22 mouse cellular contexts compared by ENCODE assay signal in genomic region chr16:32698550-32698949, GRCm38 (mm10). TPM values are rescaled to one million over a fixed set of nuclear protein-coding genes. Genes with fewer than 3 reads are reported as not detected.
DNase-seq lines count a peak whose midpoint lies in the region; ATAC-seq and TF ChIP-seq lines count a peak whose summit lies in the region.
"Had no signal": no experiment of that assay in that cellular context is flagged by ENCODE, and none has a peak within 500 bp of the region (broad histone marks: within the 10 kb centered on the region; RNA-seq: fewer than 3 reads in every experiment).

No protein-coding gene starts in this region.

- no peak for TF ChIP-seq CTCF in intestine, postnatal 0 days (IDR thresholded peaks at IDR 0.05; ENCODE audit: low read depth)
- no peak for TF ChIP-seq CTCF in E14TG2a.4 (conservative IDR thresholded peaks at IDR 0.05; ENCODE audit: low read length)

- WGBS in intestine, embryonic 14.5 days: 41% methylated on average over 7 of the region's 7 CpGs
- 24% methylated on average over 7 of the region's 7 CpGs for WGBS in intestine, postnatal 0 days

- DNase-seq in intestine, embryonic 14.5 days (ENCODE audit: low spot score): peak; percentile 48
- no peak for DNase-seq in cerebellum, adult 18-20 months
- no peak for DNase-seq in right cerebral cortex, postnatal 4 days
- DNase-seq: cerebellum, postnatal 25 days; gastrocnemius, postnatal 25 days; heart, postnatal 36 days; left cerebral cortex, postnatal 4 days; right cerebral cortex, postnatal 25 days had no signal

- H3K4me2 ChIP-seq in intestine, embryonic 14.5 days (ENCODE audit: low read length): no peak overlapping the region
- H3K4me2 ChIP-seq in intestine, postnatal 0 days (replicated peaks; ENCODE audit: low read depth): no peak overlapping the region
- H3K4me2 ChIP-seq: heart, embryonic 12.5 days; midbrain, embryonic 11.5 days had no signal

- ATAC-seq in intestine, embryonic 14.5 days (replicated peaks; ENCODE audit: low FRiP score, low TSS enrichment, low read depth): no peak
- no peak for ATAC-seq in intestine, postnatal 0 days
- peak; percentile 87 for ATAC-seq in granulocyte monocyte progenitor cell, adult 5-6 weeks (replicated peaks; ENCODE audit: poor library complexity, severe bottlenecking)
- ATAC-seq: forebrain, embryonic 14.5 days; hindbrain, postnatal 0 days; Patski had no signal

- H3K9me3 ChIP-seq in intestine, embryonic 14.5 days (ENCODE audit: control insufficient read depth, low read length): no peaks in the 10 kb centered on the region
- no peaks in the 10 kb centered on the region for H3K9me3 ChIP-seq in intestine, postnatal 0 days (ENCODE audit: control insufficient read depth)
- no peaks in the 10 kb centered on the region for H3K9me3 ChIP-seq in E14TG2a.4 (ENCODE audit: low read length)
- peaks cover 11% of the 10 kb centered on the region for H3K9me3 ChIP-seq in megakaryocyte, embryonic 14.5 days
- H3K9me3 ChIP-seq: heart, embryonic 12.5 days had no signal

- no peak overlapping the region for H3K27ac ChIP-seq in intestine, embryonic 14.5 days (ENCODE audit: low read depth)
- no peak overlapping the region for H3K27ac ChIP-seq in intestine, postnatal 0 days (ENCODE audit: low read depth, low read length)
- H3K27ac ChIP-seq: hindbrain, postnatal 0 days; left cerebral cortex, adult 2 months; liver, embryonic 14.5 days had no signal

- no peak overlapping the region for H3K9ac ChIP-seq in intestine, embryonic 14.5 days (ENCODE audit: low read length)
- H3K9ac ChIP-seq in intestine, postnatal 0 days (ENCODE audit: low read depth, low read length): no peak overlapping the region
- H3K9ac ChIP-seq: heart, embryonic 12.5 days; liver, embryonic 14.5 days had no signal

- 0 out of 2 replicates have a peak, but pooled peaks cover 6% of the 10 kb centered on the region for H3K4me1 ChIP-seq in intestine, embryonic 14.5 days (replicated peaks; ENCODE audit: control insufficient read depth, insufficient read depth, low read length)
- H3K4me1 ChIP-seq in intestine, postnatal 0 days (replicated peaks; ENCODE audit: control insufficient read depth, insufficient read depth, low read length): peaks cover 3% of the 10 kb centered on the region; the same call in 1 of the 2 replicates
- peaks cover 27% of the 10 kb centered on the region for H3K4me1 ChIP-seq in E14TG2a.4 (replicated peaks; ENCODE audit: low read depth, low read length)
- peaks cover 25% of the 10 kb centered on the region for H3K4me1 ChIP-seq in megakaryocyte, embryonic 14.5 days

- no peaks in the 10 kb centered on the region for H3K27me3 ChIP-seq in intestine, embryonic 14.5 days (replicated peaks; ENCODE audit: control insufficient read depth, insufficient read depth, low read length)
- H3K27me3 ChIP-seq in intestine, postnatal 0 days (replicated peaks; ENCODE audit: control insufficient read depth, insufficient read depth, low read length): no peaks in the 10 kb centered on the region
- H3K27me3 ChIP-seq in E14TG2a.4 (ENCODE audit: insufficient read depth, low read length): 0 out of 2 replicates have a peak, but pooled peaks cover 3% of the 10 kb centered on the region
- peaks cover 38% of the 10 kb centered on the region for H3K27me3 ChIP-seq in megakaryocyte, embryonic 14.5 days (replicated peaks)
- H3K27me3 ChIP-seq: heart, embryonic 12.5 days; Patski had no signal

- H3K4me3 ChIP-seq in intestine, embryonic 14.5 days (ENCODE audit: low read depth, low read length): no peak overlapping the region
- no peak overlapping the region for H3K4me3 ChIP-seq in intestine, postnatal 0 days (ENCODE audit: low read depth, low read length)
- H3K4me3 ChIP-seq in E14TG2a.4 (replicated peaks; ENCODE audit: low read length): peak overlapping the region; percentile 67
- H3K4me3 ChIP-seq in megakaryocyte, embryonic 14.5 days (replicated peaks): peak overlapping the region; percentile 21
- H3K4me3 ChIP-seq: erythroblast, embryonic 14.5 days; heart, embryonic 12.5 days; left cerebral cortex, adult 2 months had no signal

- H3K36me3 ChIP-seq in intestine, embryonic 14.5 days (ENCODE audit: control insufficient read depth, insufficient read depth, low read length): no peaks in the 10 kb centered on the region
- no peaks in the 10 kb centered on the region for H3K36me3 ChIP-seq in intestine, postnatal 0 days (ENCODE audit: control insufficient read depth, insufficient read depth)
- H3K36me3 ChIP-seq in E14TG2a.4 (ENCODE audit: insufficient read depth, low read length): no peaks in the 10 kb centered on the region
- no peaks in the 10 kb centered on the region for H3K36me3 ChIP-seq in megakaryocyte, embryonic 14.5 days (replicated peaks; ENCODE audit: low read length)
- H3K36me3 ChIP-seq: heart, embryonic 12.5 days had no signal

RNA-seq across cellular contexts. Expression of gene Muc4, which starts 37.1 kb away (rescaled TPM):
- polyA plus RNA-seq in intestine, embryonic 14.5 days (2014; fragmentation: Nextera tagmentation; extraction: Ambion mirVana): 3.5 and 3.7 TPM in 2 replicates
- polyA plus RNA-seq in intestine, postnatal 0 days (2015; fragmentation: Nextera tagmentation; extraction: Ambion mirVana): 0.95 and 1.0 TPM in 2 replicates
- total RNA-seq in granulocyte monocyte progenitor cell, adult 5-6 weeks (2014; fragmentation: Nextera tagmentation): not detected in 2 replicates
- not detected in 2 replicates for total RNA-seq in granulocyte monocyte progenitor cell, adult 5-6 weeks (2017)
- not detected in 2 replicates for polyA plus RNA-seq in megakaryocyte, embryonic 14.5 days (2012; ENCODE audit: insufficient read depth, low replicate concordance)
- total RNA-seq: adrenal gland, adult 8-10 months; hindbrain, postnatal 0 days; left cerebral cortex, adult 2 months; left cerebral cortex, postnatal 4 days had no signal
- polyA plus RNA-seq: embryonic facial prominence, embryonic 11.5 days; erythroblast, embryonic 14.5 days; forebrain, embryonic 14.5 days; hindbrain, postnatal 0 days; Patski had no signal

RNA-seq across cellular contexts. Expression of gene Tnk2, which starts 54.9 kb away (rescaled TPM):
- 11.1 and 13.0 TPM in 2 replicates for polyA plus RNA-seq in intestine, embryonic 14.5 days (2014; fragmentation: Nextera tagmentation; extraction: Ambion mirVana)
- 8.0 and 9.6 TPM in 2 replicates for polyA plus RNA-seq in intestine, postnatal 0 days (2015; fragmentation: Nextera tagmentation; extraction: Ambion mirVana)
- 11.0 and 12.9 TPM in 2 replicates for total RNA-seq in granulocyte monocyte progenitor cell, adult 5-6 weeks (2014; fragmentation: Nextera tagmentation)
- 8.8 and 14.8 TPM in 2 replicates for total RNA-seq in granulocyte monocyte progenitor cell, adult 5-6 weeks (2017)
- 230 and 1,256 TPM in 2 replicates for polyA plus RNA-seq in megakaryocyte, embryonic 14.5 days (2012; ENCODE audit: insufficient read depth, low replicate concordance)

Comparison
In these comparisons a context has a peak if more than half of its experiments do, and no peak if none do; other contexts are left out.
1. H3K4me3 ChIP-seq: peak in E14TG2a.4 (single experiment) and megakaryocyte, embryonic 14.5 days (single experiment); none in intestine, embryonic 14.5 days (single experiment) and intestine, postnatal 0 days (single experiment).
2. RNA of gene Tnk2, which starts 54.9 kb away (polyA plus RNA-seq): 230 to 1,256 TPM in megakaryocyte, embryonic 14.5 days; 11.1 to 13.0 TPM in intestine, embryonic 14.5 days and 8.0 to 9.6 TPM in intestine, postnatal 0 days; every median in the first group is over 10 times any median in the second.